Mouse (Mus musculus) heart, postnatal 10 days (tissue): Measurements from ENCODE around the gene Vmn2r57. TPM values are rescaled to one million over a fixed set of nuclear protein-coding genes. Genes with fewer than 3 reads are reported as not detected.
"Not testable (repeated sequence)": the region's sequence is repeated elsewhere in the genome, so short reads cannot be mapped to it uniquely, and the experiment has no call there.

Experiments used
- DNase-seq, 2 experiments: peaks; one replicate each; pipeline ENCODE4 v3.0.0; 2021
- intact Hi-C: fragments of 180-260 bp; cut with DNase I; formaldehyde crosslinking; loops from one replicate; pipeline ENCODE4 v1.15.1; 2025
- total RNA-seq, 2 experiments: library from RNA; stranded (reverse); gene quantifications; 2 replicates each; pipeline ENCODE4 v1.2.3; 2021

Gene Vmn2r57
- total RNA-seq, result under 1 TPM; 0.10 to 0.20 TPM

DNA sequence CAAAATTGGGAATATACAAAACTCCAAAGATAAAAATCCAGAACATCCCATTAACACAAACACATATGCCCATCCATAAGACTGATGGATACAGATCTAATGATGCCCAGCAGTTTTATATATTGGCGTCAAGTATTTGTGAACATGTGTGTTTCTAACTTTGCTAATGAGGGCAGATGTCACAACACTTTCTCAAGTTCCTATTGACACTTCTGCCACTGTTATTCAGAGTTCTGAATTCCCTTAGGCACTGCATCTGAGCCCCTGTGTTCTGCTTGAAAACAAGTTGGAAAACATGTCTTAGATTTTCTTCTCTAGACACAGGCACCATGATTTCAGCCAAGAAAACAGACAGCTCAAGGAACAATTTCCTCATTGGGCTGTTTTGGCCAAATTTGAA, at the start of gene Vmn2r57:
Gene Vmn2r57, minus strand, starts transcription at position 101 of the 400 bp plus-strand sequence.
- intact Hi-C loops, DNase-seq: not testable (repeated sequence)

- DNase-seq, result no peak
- intact Hi-C loops, result loop anchor here (5.0 kb wide), 1 partner anchor 106 kb away; the partner anchor contains the start of gene AI987944
These were observed 49.4 kb upstream of the Vmn2r57 start for GRCm38 (mm10) chr7:41497871-41498270.

DNA sequence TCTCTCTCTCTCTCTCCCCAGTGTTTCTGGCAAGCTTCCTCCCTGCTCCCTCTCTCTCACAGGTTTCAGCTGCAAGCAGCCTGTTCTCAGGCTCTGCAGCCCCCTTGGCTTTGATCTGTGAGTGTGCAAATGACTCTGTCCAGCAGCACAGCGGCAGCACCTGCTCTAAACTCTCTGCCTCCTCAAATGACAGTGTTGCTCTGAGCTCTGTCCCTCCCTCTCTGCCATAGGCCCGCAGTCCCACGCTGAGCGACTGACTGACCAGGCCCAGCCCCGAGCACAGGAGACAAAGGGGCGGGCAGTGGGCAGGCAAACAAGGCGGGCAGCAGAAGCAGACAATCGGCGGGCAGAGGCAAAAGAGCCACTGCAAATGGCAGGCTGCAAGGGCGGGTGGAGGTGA, 3.4 kb upstream of the Vmn2r57 start:
- intact Hi-C loops, result no loop called here
- DNase-seq, result no peak

GRCm38 (mm10) chr7:41394130-41394529, 54.4 kb downstream of the Vmn2r57 start:
- DNase-seq, result no peak
- intact Hi-C loops, result loop anchor here (5.0 kb wide), 1 partner anchor 103 kb away; the partner anchor contains the start of genes AW146154 and Gm20449

DNA sequence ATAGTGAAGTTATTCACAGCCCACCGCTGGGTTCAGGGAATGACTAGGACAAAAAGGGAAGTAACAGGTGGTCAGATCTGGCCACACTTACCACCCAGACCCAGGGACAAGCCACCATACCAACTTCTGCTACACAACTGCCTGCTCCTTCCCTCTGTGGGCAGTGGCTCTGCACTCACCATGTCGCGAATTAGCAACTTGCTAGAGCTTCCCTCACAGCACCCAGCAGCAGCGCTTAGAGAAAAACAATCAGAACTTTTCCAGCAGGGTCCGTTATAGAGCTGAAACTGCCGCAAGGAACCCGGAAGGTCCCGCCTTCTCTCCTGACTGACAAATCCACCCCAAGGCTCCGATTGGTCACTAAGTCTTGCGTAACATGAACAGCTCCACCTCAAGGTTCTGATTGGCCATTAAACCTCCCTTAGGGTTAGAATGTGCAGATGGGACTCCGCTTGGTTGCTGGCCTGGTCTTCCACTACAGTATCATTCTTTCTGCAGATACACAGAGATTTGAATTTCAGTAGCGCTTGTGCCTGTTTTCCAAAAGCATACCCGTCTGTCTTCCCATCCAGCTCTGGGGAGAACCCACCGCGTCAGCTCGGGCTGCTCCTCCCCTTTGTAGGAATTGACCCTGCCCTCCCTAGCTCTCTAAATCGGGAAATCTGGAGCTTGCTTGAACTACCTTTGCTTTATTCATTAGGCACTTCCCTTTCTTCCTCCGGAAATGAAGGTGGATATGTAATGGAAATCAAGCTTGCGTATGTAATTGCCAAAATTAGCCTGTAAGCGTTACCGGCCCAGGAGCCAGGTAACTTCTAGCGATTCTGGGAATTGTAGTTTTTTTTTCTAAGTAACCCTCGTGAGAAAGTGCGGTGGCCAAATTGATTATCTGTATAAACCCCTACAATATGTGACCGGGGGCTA, 55.2 kb downstream of the Vmn2r57 start, which contains the start of gene AI987944:
Gene AI987944, minus strand, starts transcription at position 332 of the 924 bp plus-strand sequence.
- DNase-seq, result peak; percentile 89 to 91
- intact Hi-C loops, result loop anchor here (5.0 kb wide), 1 partner anchor 104 kb away; the partner anchor contains the start of genes AW146154 and Gm20449

Other genes with a start within 250 kb of the Vmn2r57 start
- gene AI987944, start 55.3 kb downstream of the Vmn2r57 start, total RNA-seq, result 10 to 100 TPM; 10.2 to 12.4 TPM
- under 1 TPM; 0.07 to 0.17 TPM for gene Gm20449, start 50.7 kb upstream of the Vmn2r57 start, total RNA-seq
- 1 to 10 TPM; 6.7 to 7.5 TPM for gene AW146154, start 51.2 kb upstream of the Vmn2r57 start, total RNA-seq
- gene Gm6871, start 125.0 kb upstream of the Vmn2r57 start, total RNA-seq, result not detected
- gene 2610021A01Rik, start 150.5 kb upstream of the Vmn2r57 start, total RNA-seq, result 10 to 100 TPM; 10.0 to 10.6 TPM
- gene Zfp788, start 184.5 kb upstream of the Vmn2r57 start, total RNA-seq, result 10 to 100 TPM in 1 of 2 experiments, 1 to 10 TPM in 1; 9.6 to 10.5 TPM